Mouse (Mus musculus) intestine, embryonic 16.5 days (tissue): ENCODE results near the gene Nedd9. TPM values are rescaled to one million over a fixed set of nuclear protein-coding genes. Genes with fewer than 3 reads are reported as not detected.

Source experiments
- ATAC-seq: fragments of 200-750 bp; cut with Nextera tagmentation; 2 replicates; pipeline ENCODE4 v1.8.0; 2017; ENCODE audit warnings: moderate TSS enrichment, moderate library complexity
- H3K27ac ChIP-seq: fragments of 300-500 bp; sonication (generic); 2 replicates; pipeline ENCODE4 v1.5.1; 2014; ENCODE audit warnings: mild to moderate bottlenecking, low read length
- H3K27me3 ChIP-seq: fragments of 300-500 bp; sonication (generic); replicated peaks from 2 replicates; pipeline ENCODE4 v1.6.1; 2014; ENCODE audit warnings: low read length, control low read depth, mixed read lengths; ENCODE audit not compliant: control insufficient read depth, insufficient read depth
- H3K36me3 ChIP-seq: fragments of 300-500 bp; sonication (generic); 2 replicates; pipeline ENCODE4 v1.6.1; 2014; ENCODE audit warnings: low read length, control low read depth; ENCODE audit not compliant: control insufficient read depth, insufficient read depth
- H3K4me1 ChIP-seq: fragments of 300-500 bp; sonication (generic); 2 replicates; pipeline ENCODE4 v1.6.1; 2014; ENCODE audit warnings: low read length, control low read depth, mixed read lengths; ENCODE audit not compliant: control insufficient read depth, insufficient read depth
- H3K4me2 ChIP-seq: fragments of 300-500 bp; sonication (generic); 2 replicates; pipeline ENCODE4 v1.6.1; 2014; ENCODE audit warnings: low read depth, low read length, control low read depth
- H3K4me3 ChIP-seq: fragments of 300-500 bp; sonication (generic); 2 replicates; pipeline ENCODE4 v1.5.1; 2014; ENCODE audit warnings: mild to moderate bottlenecking, low read length
- H3K9ac ChIP-seq: fragments of 300-500 bp; sonication (generic); 2 replicates; pipeline ENCODE4 v1.6.1; 2014; ENCODE audit warnings: low read depth, low read length
- H3K9me3 ChIP-seq: fragments of 300-500 bp; sonication (generic); 2 replicates; pipeline ENCODE4 v1.6.1; 2016; ENCODE audit warnings: low read length, control low read depth; ENCODE audit not compliant: control insufficient read depth
- WGBS: fragments of 180-500 bp; shearing (Covaris S2); extraction: QIAGEN DNeasy Blood & Tissue Kit; methylation state at CpG from one replicate; pipeline ENCODE4 v1.1.7; 2014; 5-methylcytosine and 5-hydroxymethylcytosine counted together
- polyA plus RNA-seq: library from polyadenylated mRNA; unstranded; fragments of >200 nt; fragmentation: Nextera tagmentation; extraction: Ambion mirVana; gene quantifications from 2 replicates; pipeline ENCODE4 v1.2.1, GENCODE M21; 2015

Nedd9 gene
- 38.5 and 40.5 TPM in 2 replicates for polyA plus RNA-seq

DNA sequence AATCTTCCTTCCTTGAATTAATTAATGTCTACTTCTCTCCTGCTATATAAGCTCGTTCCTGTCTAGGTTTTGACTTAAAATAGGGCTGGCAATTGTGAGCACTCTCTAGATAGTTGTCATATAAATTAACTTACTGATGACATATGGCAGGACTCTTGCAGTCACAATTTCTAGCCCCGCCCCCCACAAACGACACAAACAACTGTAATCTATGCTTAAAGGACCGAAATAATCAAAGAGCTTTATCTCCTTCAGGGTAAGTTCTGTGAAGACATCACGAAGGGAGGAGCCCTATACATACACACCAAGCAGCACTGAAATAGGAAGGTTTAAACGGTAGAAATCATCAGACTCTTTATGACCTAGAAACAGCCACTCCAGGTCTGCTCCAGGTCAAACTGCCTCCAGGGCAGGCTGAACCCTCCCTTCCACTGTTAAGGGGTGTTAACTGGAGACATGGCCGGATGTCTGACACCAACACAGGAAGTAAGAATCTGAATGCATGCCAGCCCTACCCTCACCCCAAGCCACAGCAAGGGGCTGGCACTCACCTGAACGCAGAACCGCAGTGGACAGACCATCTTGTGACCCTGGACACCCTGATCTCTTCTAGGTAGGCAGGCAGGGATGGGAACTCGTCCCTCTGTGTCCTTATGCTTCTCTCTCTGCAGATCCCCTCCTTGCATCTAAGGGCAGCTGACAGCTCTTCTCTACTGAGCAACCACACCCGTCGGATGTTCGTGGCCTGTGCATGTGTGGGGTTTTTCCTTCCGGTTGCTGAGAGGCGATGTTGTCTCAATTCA lies at the start of gene Nedd9:
TSS of gene Nedd9 (minus strand) at position 757 of the 803 bp plus-strand sequence.
- peak; percentile 38; the same call in 1 of the 2 replicates for ATAC-seq
- Histone ChIP-seq H3K27me3 (no peaks in the 10 kb centered on the region), H3K4me1 (no peaks in the 10 kb centered on the region), H3K9me3 (no peaks in the 10 kb centered on the region), H3K4me2 (no peak within 1 kb of the TSS), H3K9ac (no peak within 1 kb of the TSS), H3K4me3 (no peak within 1 kb of the TSS), H3K36me3 (no peaks in the 10 kb centered on the region), H3K27ac (no peak within 1 kb of the TSS)
- 59% methylated on average over 15 of the region's 15 CpGs for WGBS

GRCm38 (mm10) chr13:41532625-41533024 lies 45.5 kb upstream of the Nedd9 start:
- H3K4me2 ChIP-seq, result no peak overlapping the region
- WGBS, result 78% methylated on average over 5 of the region's 5 CpGs
- ATAC-seq, result no peak
- no peaks in the 10 kb centered on the region for H3K9me3 ChIP-seq
- no peaks in the 10 kb centered on the region for H3K4me1 ChIP-seq
- no peak overlapping the region for H3K9ac ChIP-seq
- H3K27me3 ChIP-seq, result no peaks in the 10 kb centered on the region
- no peak overlapping the region for H3K27ac ChIP-seq
- no peak overlapping the region for H3K4me3 ChIP-seq
- no peaks in the 10 kb centered on the region for H3K36me3 ChIP-seq

DNA sequence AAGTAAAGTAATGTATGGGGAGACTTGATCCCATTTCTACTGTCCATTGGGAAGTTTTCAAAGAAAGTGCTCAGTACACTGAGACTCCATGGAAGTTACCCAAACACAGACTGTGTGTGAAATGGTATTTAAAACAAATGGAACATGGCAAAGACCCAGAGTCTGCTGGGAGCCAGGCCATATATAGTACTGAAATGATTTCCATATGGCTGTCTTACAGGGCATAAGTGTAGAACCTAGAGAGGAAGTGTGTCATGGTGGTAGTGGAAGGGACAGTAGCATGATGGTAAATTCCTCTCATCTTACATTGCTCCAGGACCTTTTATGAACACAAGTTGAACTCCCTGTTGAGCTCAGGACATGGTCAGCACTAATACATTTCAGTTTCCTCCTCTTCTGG lies 43.2 kb upstream of the Nedd9 start:
- no peak for ATAC-seq
- Histone ChIP-seq H3K4me1 (no peaks in the 10 kb centered on the region), H3K9me3 (no peaks in the 10 kb centered on the region), H3K27ac (no peak overlapping the region), H3K4me2 (no peak overlapping the region), H3K9ac (no peak overlapping the region), H3K36me3 (no peaks in the 10 kb centered on the region), H3K4me3 (no peak overlapping the region), H3K27me3 (no peaks in the 10 kb centered on the region)

- Histone ChIP-seq H3K4me2 (no peak overlapping the region), H3K27me3 (no peaks in the 10 kb centered on the region), H3K9me3 (no peaks in the 10 kb centered on the region), H3K9ac (no peak overlapping the region), H3K27ac (no peak overlapping the region), H3K4me3 (no peak overlapping the region), H3K36me3 (no peaks in the 10 kb centered on the region), H3K4me1 (no peaks in the 10 kb centered on the region)
- no peak for ATAC-seq
- 91% methylated on average over 11 of the region's 11 CpGs for WGBS
These were observed 37.0 kb upstream of the Nedd9 start for GRCm38 (mm10) chr13:41524208-41524607.

DNA sequence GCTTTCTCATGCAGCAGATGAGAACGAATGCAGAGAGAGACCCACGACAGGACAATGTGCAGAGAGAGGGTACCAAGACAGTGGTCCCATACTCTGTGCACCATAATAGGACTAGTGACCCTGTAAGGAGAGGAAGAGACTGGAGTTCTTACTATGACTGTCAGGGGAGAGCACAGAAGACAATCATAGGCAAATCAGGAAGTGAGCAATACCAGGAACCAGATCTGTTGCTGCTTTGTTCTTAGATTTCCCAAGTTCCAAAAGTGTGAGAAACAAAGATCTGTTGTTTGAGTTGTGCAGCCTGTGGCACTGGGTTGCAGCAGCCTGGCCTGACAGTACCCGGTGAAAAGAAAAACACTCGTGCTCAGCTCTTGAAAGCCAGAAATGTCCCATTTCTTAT lies 34.1 kb upstream of the Nedd9 start:
- H3K27me3 ChIP-seq, result no peaks in the 10 kb centered on the region
- no peak overlapping the region for H3K4me2 ChIP-seq
- no peak for ATAC-seq
- H3K36me3 ChIP-seq, result no peaks in the 10 kb centered on the region
- no peaks in the 10 kb centered on the region for H3K4me1 ChIP-seq
- H3K9ac ChIP-seq, result no peak overlapping the region
- 84% methylated on average over 4 of the region's 4 CpGs for WGBS
- H3K4me3 ChIP-seq, result no peak overlapping the region
- H3K27ac ChIP-seq, result no peak overlapping the region
- H3K9me3 ChIP-seq, result no peaks in the 10 kb centered on the region

DNA sequence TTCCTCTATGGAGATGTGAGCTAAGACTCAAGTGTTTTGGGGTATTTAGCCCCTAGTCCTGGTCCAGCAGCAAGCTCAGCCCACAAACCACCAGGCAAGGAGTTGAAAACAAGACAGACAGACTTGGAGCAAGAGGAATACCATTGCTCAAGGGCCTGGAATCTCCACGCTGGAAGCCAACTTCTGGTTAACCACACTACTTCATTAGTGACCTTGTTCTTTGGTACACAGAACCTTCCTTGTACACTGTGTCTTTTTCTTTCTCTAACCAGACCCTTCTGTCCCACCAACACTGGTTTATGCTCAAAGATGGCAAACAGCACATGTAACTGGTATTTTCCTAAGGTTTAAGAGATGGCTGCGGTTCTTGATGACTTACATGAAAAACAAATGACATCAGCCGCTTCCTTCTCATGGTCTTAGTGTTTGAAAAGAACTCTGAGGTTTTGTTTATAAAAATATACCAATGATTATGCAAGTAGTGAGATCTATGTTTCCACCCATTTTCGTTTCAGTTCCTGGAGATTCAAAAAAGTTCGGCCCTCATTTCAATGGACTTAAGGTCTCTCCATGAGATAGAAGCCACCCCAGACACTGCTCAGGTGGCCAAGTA lies 33.5 kb upstream of the Nedd9 start:
- Histone ChIP-seq H3K4me1 (no peaks in the 10 kb centered on the region), H3K9ac (no peak overlapping the region), H3K27ac (no peak overlapping the region), H3K27me3 (no peaks in the 10 kb centered on the region), H3K36me3 (no peaks in the 10 kb centered on the region), H3K4me2 (no peak overlapping the region), H3K9me3 (no peaks in the 10 kb centered on the region), H3K4me3 (no peak overlapping the region)
- ATAC-seq, result no peak
- 89% methylated on average over 5 of the region's 5 CpGs for WGBS

- H3K4me2 ChIP-seq, result no peak overlapping the region
- no peaks in the 10 kb centered on the region for H3K36me3 ChIP-seq
- no peaks in the 10 kb centered on the region for H3K27me3 ChIP-seq
- H3K9me3 ChIP-seq, result no peaks in the 10 kb centered on the region
- H3K27ac ChIP-seq, result no peak overlapping the region
- H3K4me1 ChIP-seq, result no peaks in the 10 kb centered on the region
- WGBS, result 73% methylated on average over 4 of the region's 4 CpGs
- H3K9ac ChIP-seq, result no peak overlapping the region
- ATAC-seq, result no peak
- no peak overlapping the region for H3K4me3 ChIP-seq
These were observed 32.6 kb upstream of the Nedd9 start for GRCm38 (mm10) chr13:41519792-41520191.

DNA sequence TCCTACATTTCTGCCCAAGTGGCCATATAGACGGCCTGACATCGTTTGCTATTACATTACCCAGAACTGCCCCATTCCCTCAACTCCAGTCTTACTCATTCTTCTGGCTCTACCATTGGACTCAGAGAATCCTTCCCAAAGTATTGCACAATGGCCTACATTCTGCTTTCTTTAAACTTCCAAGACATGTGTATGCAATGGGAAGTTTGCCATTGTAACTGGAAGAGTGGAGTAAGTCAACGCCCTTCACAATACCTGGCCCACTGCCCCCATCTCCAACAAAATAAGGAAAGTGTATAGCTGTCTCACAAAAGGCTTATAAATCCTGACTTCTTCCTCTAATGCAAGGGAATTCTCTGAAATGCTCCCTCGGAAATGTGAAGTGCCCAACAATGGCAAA lies 30.0 kb upstream of the Nedd9 start:
- H3K36me3 ChIP-seq, result no peaks in the 10 kb centered on the region
- ATAC-seq, result no peak
- no peaks in the 10 kb centered on the region for H3K27me3 ChIP-seq
- no peak overlapping the region for H3K4me3 ChIP-seq
- H3K9me3 ChIP-seq, result no peaks in the 10 kb centered on the region
- H3K4me1 ChIP-seq, result 0 out of 2 replicates have a peak, but pooled peaks cover 2% of the 10 kb centered on the region
- 81% methylated on average over 4 of the region's 4 CpGs for WGBS
- no peak overlapping the region for H3K4me2 ChIP-seq
- H3K9ac ChIP-seq, result no peak overlapping the region
- H3K27ac ChIP-seq, result no peak overlapping the region

- Histone ChIP-seq H3K9ac (no peak overlapping the region), H3K4me3 (no peak overlapping the region), H3K27ac (no peak overlapping the region), H3K4me1 (peaks cover 10% of the 10 kb centered on the region; the same call in 1 of the 2 replicates), H3K36me3 (no peaks in the 10 kb centered on the region), H3K4me2 (no peak overlapping the region), H3K27me3 (no peaks in the 10 kb centered on the region), H3K9me3 (no peaks in the 10 kb centered on the region)
- WGBS, result 72% methylated on average over 4 of the region's 4 CpGs
- no peak for ATAC-seq
These were observed 28.6 kb upstream of the Nedd9 start for GRCm38 (mm10) chr13:41515749-41516148.
